Mouse (Mus musculus) testis, postnatal 14 days (tissue): ENCODE measurements around the gene Nenf.
A peak's percentile ranks its signal among the peaks of the same experiment; 100 is the strongest.

Experiments used
- DNase-seq: peaks from one replicate; pipeline ENCODE4 v3.0.0; 2021; ENCODE audit warnings: low spot score

Gene Nenf

GRCm38 (mm10) chr1:191317591-191318196 is at the start of gene Nenf:
Gene Nenf, minus strand, starts transcription at chr1:191318194.
- peak; percentile 74 for DNase-seq

DNA sequence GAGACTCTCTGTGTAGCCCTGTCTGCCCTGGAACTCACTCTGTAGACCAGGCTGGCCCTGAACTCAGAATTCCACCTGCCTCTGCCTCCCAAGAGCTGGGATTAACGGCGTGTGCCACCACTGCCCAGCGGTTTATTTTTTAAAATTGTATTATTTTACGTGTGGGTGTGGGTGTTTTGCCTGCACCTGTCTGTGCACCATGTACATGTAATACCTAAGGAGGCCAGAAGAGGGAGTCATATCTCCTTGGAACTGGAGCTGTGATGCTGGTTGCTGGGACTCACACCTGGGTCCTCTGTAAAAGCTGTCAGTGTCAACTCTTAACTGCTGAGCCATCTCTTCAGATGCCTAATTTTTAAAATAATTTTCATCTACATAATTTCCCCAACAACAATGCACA is 46.5 kb upstream of the Nenf start:
- no peak for DNase-seq

- no peak for DNase-seq
Observed at GRCm38 (mm10) chr1:191362412-191362811, 44.4 kb upstream of the Nenf start.

- no peak for DNase-seq
Observed at GRCm38 (mm10) chr1:191359478-191359877, 41.5 kb upstream of the Nenf start.

DNA sequence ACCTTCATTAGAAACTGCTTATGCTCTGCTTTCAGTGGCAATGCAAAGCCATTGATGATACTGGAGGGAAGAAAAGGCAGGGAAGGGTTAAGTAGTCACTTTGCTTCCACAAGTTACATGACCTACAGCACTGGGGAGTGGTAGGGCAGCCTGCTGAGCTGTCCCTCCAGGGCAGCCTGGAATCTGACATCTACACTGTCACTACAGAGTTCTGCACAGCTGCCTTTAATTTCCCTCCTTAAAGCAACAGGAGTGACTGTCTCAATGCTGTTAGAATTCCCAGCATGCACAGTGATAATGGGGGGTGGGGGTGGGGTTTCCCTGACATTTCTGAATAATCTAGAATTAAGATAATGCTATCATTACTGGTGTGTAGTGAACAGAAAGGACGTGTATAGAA is 38.9 kb upstream of the Nenf start:
- no peak for DNase-seq

- DNase-seq = no peak
Observed at GRCm38 (mm10) chr1:191353836-191354235, 35.8 kb upstream of the Nenf start.

DNA sequence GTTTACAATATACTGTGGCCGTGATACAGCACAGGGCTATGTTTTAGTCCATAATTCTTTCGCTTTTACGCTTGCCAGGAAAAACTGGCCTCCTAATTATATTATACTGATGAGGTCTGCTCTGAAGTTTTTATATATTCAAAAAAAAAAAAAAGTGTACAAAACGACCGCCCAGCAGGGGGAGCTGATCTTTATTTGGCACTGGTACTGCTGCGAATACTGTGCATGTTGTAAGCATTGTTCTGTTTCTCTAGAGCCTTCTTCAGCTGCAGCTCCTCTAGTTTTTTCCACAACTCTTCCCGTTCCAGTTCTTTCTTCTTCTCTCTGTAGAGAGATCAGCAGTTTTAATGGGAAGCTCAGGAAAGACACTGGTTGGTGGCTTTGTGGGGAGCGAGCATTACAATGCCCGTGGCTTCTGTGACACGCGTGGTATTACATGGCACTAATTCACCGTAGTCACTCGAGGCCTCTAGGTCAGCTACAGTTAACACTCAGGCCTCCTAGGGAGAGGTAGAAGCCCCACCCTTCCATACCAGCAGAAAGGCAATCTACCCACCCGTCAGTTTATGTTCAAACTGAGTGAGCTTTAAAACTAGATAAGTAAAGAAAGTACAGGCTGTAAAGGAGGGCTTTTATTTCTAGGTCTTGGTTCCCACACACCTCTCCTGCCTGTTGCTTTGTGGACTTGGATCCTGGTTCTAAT is 34.9 kb upstream of the Nenf start:
- DNase-seq = no peak

DNA sequence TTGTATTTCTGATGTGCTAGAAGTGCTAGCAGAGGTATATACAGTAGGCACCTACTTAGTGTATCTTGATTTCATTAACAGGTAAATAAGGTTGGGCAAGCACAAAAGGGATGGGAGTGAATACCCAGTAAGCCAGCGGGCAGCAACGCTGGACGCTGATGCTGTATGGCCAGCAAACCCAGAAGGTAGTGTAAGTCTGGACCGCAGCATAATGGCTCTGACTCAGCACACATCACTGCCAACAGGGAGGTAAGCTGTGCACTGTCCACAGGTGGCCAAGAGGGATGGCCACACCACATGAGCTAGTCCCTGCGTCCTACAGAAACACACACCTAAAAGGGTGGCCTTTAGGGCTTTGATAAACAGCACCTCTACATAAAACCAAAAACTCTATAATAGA is 32.4 kb upstream of the Nenf start:
- no peak for DNase-seq

DNA sequence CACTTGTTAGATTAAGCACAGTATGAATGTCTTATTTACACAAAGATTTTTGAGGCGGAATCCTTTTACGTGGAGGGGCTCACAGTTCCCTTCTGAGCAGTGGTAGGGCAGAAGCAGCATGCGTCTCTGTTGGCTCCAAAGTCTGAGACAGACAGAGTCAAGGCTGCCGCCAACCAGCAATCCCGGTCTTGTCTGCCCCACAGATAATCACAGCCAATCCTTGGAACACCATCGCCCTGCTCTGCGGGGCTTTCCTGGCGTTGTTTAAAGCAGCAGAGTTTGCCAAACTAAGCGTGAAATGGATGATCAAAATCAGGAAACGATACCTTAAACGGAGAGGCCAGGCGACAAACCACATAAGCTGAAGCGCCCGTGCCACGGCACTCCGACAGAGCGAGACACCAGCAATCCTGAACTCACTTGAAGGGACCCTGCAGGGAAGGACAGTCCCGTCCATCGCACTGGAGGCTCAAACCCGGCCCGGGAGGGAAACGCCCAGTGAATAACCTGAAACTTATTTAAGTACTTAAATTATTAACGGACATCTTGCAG is 31.6 kb upstream of the Nenf start:
- no peak for DNase-seq

DNA sequence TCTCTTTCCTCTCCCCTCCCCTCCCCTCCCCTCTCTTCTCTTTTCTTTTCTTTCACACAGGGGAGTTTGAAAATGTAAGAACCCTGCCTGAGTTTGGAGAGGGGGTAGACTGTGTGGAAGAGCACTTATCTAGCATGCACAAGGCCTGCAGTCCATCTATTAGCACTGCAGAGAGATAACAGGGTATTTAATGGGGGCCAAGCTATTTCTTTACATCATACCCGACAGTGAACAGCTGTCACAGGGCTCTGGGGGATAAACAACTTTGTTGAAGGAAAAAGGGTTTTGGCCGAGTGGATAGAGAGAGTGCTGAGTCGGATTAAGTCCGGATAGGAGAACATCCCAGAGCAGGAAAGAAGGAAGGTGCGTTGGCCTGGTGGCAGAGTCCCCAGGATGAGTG is 31.0 kb upstream of the Nenf start:
- no peak for DNase-seq

DNA sequence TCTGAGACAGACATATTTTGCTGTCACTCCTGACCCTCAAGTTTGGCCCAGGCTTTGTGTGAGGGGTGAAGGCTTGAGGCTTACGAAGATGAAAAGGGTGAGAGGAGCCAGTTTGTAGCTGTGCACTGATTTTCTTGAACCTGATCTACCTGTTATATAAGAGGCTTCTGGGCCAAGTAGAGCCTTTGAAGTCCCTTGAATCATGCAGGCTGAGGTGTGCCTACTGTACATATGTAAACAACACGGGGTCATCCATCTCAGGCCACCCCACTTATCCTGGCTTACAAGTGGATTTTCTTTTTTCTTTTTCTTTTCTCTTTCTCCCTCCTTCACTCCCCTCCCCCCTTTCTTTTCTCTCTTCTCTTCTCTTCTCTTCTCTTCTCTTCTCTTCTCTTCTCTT is 30.6 kb upstream of the Nenf start:
- DNase-seq = no peak

GRCm38 (mm10) chr1:191347602-191348001 is 29.6 kb upstream of the Nenf start:
- DNase-seq = no peak

- DNase-seq = no peak
Observed at GRCm38 (mm10) chr1:191340530-191340929, 22.5 kb upstream of the Nenf start.

GRCm38 (mm10) chr1:191339876-191340275 is 21.9 kb upstream of the Nenf start:
- no peak for DNase-seq

DNA sequence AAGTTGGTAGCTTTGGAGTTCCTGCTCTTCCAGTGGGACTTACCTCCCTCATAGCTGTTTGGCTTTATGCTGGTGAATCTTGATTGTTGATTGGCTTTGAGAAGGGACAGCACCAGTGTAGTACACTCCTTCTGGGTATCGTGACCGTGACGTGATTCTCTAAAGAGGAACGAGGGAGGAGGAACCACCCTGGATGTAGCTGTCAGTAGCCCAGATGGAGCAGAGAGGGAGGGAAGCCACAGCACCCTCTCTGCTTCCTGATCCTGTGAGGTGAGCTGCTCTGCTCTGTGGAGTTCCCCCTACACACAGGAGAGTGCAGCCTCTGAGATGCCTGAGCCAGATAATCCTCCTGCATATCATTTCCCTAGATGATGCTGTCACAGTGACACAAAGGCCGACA is 16.5 kb upstream of the Nenf start:
- no peak for DNase-seq

DNA sequence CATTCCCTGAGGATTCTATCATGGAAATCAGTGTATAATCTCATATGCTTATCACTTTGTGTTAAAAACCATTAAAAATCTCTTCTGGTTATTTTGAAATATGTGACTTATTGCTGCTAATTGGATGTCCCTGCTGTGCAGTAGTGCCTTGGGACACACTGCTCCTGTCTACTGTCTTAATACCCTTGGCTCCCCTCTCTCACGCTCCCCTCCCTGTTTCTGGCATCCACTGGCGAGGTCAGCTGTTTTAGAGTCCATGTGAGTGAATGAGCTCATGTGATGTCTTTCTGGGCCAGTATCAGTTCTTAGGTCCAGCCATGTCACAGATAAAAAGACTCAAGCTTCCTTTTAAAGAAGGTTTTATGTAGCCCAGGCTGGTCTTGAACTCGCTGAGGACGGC is 12.4 kb upstream of the Nenf start:
- DNase-seq = no peak

- peak; percentile 84 for DNase-seq
Observed at GRCm38 (mm10) chr1:191328019-191328441, 10.0 kb upstream of the Nenf start.

DNA sequence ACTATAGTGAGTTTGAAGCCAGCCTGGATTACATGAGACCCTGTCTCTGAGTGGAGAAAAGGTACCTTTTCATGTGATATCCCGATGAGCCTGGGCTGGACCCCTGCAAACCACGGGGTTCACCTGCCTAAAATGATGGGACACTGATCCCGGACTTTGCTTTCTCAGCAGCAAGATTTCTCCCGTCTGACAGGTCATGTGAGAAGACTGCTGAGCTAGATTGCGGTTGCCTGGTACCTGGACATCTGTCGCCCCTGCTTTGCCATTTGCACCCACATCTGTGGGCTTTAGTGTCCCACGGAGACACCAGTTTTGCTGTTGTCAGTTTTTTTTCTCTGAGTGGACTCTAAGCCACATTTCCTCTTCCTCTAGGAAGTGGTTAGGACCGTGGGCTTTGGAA is 9.3 kb upstream of the Nenf start:
- no peak for DNase-seq

- DNase-seq = no peak
Observed at GRCm38 (mm10) chr1:191326233-191326882, 8.4 kb upstream of the Nenf start.

- peak; percentile 93 for DNase-seq
Observed at GRCm38 (mm10) chr1:191325726-191326232, 7.8 kb upstream of the Nenf start, which contains the start of gene Tmem206. Gene Tmem206, plus strand, starts transcription at chr1:191325912.

GRCm38 (mm10) chr1:191324733-191325590 is 7.0 kb upstream of the Nenf start:
- no peak for DNase-seq

GRCm38 (mm10) chr1:191323381-191323780 is 5.4 kb upstream of the Nenf start:
- DNase-seq = no peak
